Mouse (Mus musculus) lung, adult 18-20 months (tissue): ENCODE results near the gene Sorl1.

ENCODE experiments used
- DNase-seq, 2 experiments: peaks; one replicate each; pipeline ENCODE4 v3.0.0; 2022; ENCODE audit warnings: mixed read lengths in 2 of 2

Gene Sorl1

DNA sequence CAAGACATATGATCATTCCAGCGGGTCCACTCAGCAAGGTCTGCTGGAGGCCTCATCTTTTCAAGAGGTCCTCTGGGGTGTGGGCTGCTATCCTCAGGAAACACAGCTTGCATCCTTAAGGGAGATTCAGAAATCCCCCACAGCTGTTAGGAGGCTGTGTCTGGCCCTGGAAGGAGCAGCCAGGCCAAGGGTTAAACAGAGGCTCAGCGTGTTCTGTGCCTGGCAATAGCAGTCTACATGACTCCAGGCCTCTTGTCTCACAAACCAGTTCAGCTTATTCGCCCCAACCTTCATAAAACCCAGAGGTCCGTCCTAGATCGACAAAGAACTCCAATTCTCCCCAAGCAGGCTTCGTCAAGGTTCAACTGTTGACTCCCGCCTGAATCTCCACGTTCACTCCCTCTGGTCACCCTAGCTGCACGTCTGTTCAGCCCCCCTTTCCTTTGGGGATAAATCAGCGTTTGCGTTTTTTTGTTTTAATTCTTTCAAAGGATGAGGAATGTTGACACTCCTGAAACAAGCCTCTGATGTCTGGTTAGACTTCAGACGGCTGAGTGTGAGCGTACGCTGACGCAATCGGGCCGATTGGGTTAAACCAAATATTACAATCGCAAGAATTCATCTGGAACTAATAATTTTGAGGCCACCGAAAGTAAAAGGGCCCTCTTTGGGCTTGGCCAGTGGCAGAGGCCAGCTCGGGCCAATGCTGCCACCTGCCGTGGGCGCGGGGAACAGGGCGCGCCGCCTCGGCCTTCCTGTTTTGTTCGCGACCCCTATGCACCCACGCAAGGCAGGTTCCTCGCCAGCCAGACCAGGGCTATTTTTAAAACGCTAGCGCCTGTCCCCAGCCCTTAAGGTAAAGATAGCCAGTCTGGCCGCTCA lies 173.7 kb downstream of the Sorl1 start:
- peak; percentile 83 to 85 for DNase-seq

DNA sequence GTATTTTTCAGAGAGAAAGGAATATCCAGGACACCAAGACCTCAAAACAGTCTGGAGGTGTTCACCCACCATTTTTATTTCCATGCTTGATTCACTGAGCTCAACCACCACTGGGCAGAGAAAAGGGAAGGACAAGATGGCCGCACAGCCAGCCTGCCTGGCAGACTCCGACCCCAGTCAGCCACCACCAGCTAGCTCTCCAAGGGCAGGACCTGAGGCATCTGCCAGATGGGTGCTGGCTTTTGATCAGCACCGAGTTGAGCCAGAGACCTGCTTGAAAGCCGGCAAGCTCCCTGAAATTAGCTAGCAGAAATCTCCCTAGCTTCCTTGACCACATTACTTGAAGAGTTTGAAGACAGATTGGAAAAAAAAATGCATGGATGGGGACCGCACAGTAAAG lies 174.6 kb downstream of the Sorl1 start:
- DNase-seq = no peak

DNA sequence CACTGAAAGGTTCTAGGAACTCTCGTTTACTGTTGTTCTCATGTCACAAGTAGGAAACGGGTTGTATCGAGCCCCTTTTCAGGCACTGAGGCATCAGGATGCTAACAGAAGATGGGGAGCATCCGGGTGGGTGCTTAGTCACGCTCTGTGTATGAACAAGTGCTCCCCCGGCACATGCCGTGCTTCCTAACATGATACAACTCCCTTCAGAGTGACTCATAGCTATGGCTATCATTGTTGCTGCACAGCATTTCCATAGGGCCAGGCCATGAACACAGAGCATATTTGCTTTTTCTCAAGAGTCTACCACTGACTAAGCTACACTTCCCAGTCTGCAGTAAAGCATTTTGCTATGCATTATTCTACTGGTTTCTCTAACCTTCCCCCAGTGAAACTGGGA lies 179.1 kb downstream of the Sorl1 start:
- DNase-seq = no peak

DNA sequence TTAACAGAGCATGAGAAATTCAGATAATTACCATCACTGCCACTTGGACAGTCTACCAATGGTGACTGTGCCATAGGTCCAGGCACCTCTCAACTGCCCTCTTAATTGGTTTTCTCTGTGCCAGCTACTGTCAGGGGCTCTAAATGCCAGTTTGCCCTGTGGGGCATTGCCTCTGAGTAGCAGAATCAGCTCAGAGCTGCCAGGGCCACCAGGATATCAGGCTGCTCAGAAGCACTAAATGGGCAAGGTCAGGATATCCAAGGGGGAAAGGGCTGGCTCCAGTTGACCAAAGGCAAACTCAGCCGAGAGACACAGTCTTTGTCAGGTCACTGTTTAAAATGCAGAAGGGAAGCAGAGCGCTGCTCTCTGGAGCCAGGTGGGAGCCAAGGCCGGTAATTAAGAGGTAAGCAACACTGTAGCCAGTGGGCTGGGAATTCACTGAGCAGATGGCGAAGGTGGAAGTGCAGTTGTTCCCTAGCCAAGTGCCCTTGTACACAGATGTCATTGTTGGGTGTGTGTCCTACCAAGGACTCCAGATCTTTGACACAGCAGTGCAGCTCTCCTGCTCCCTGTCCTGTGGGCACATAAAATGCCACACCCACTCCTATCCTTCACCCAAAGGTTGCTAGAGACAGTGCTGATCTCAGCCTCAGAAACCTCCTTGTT lies 181.0 kb downstream of the Sorl1 start:
- no peak for DNase-seq

DNA sequence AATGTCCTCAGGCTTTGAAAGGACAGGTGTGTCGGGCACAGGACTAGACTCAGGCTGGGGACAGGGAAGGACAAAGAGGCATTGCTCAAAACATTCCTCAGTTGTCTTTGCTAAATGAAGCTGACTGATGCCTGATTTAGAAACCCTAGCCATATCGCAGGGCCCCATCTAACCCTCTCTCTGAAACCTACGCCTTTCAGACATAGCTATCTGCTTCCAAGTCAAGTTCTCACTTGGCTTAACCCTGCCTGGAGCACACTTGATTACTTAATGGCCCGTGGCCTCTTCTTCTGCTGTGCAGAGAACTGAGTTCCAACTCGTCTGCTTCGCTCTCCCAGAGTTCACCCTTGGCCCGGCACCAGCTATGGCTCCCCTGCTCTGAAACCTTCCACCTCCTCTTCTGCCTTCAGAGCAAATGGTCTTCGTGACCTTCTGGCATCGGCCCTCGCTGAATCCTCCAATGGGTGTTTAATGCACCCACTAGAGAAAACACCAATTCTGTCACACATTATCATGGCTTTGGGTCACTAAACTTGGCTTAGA lies 183.7 kb downstream of the Sorl1 start:
- no peak for DNase-seq

DNA sequence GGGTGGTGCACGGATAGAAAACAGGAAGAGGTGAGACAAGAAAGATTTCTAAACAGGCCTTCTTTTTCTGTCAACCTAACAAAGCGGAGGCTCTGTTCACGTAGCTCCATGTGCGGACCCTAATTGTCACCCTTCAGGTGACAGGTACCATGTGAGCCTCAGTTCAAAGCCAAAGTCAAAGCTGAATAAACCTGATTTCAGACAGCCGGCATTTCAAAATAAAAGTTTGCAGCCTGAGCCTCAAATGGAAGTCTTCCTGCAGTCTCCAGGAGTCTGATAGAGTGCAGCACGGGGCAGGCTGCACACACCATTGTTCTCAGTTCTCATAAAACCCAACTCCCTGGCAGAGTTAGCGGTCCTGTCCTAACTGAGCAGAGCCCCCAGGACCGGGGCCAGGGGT lies 185.6 kb downstream of the Sorl1 start:
- DNase-seq = no peak

DNA sequence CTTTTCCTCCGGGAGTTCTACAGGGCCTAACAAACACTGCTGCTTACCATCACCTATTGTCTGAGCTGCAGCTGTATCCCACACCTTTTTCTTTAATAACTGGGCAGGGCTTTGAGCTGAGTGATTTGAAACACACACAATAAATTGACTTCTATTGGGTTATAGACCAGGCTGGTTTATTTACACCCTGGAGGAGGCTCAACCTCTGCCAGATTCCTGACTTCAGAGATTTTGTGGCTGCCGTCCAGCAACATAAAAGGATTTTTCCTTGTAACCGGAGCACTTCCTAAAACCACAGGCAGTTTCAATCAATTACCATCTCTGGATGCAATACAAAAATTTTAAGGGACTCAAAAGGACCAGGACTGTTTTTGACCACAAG lies 186.1 kb downstream of the Sorl1 start:
- peak in 1 of 2 experiments; percentile 43 for DNase-seq

DNA sequence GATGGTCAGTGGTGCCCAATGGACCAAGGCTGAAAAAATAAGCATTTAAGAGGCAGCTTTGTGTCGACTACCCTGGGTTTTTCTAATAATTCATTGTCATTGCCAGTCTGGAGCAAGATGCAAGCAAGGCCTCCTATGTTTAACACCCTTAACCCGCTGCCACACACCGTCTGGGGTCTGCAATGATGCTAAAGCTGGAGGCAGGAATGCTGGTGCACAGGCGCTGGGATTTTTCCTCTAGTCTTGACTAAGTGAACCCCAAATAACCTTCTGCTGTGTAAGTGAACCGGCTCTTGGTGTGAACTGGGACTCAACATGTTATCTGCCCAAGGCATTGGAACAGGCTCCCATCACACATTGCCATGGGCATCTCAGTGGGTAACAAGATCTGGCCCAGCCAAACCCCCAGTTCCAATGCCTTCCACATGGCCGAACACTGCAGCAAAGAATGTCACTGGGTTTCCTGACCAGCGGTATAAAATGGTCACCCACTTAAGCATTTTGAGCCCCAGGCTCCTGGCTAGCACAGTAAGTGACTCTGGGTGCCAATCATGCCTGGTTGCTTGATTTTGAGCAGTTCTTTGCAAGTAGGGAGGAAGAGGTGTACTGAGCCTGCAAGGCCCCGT lies 186.6 kb downstream of the Sorl1 start:
- no peak for DNase-seq

DNA sequence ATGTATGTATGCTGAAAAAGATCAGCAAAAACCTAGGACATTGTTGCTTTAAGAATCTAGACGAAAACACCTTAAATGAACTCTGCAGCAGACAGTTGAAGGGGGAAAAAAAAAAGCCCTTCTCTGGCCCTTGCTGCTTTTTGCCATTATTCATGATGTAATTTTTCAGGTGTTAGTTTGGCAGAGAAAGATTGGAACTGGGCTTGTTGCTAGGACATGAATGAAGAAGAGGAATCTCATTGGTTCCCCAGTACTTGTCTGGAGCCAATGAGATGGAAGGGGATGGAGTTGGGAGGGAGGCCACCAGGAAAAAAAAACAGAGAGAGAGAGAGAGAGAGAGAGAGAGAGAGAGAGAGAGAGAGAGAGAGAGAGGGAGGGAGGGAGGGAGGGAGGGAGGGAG lies 187.5 kb downstream of the Sorl1 start:
- DNase-seq = no peak

DNA sequence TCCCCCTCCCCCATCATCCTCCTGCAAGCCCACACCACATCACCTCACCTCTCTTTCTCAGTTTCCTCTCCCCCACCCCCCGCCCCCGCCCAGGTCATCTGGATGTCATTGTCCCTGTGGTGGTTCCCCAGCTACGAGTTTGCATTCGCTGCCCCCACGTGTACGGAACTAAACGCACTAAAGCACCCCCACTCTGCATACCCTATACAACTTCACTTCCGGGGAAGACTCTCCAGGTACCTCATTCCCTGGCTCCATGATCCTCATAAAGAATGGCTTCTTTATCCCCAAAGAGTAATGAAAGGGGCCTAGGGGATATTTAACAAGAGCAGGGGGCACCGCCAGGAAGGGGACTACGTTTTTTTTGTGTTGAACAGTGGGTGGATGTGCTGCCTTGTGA lies 188.1 kb downstream of the Sorl1 start:
- DNase-seq = no peak

DNA sequence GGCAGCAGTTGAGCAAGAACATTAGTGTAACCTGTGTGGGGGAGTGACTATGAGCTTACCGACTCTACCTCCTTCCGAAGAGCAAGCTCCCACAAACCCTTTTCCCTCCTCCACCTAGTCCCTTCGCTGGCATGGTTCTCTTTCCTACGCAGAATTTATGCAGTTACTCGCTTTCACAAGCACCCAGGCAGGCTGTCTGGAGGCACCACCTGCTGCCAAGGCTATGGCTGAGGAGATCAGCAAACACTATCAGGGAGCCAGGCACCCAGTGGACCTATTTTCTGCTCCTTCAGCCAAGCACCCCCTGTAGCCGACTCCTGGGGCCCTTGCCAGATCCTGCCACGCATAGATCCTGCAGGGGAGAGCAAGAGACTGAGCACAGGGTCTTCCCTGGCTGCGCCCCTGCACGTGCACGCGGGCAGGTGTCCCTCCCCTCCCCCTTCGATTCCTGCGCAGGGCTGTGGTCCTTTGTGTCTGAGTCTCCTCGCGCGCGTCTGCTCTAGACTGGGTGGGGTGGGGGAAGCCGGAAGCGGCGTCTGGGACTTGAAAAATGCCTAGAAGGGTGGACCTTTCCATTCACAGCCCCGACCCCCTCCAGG lies 188.6 kb downstream of the Sorl1 start:
- peak in 1 of 2 experiments; percentile 16 for DNase-seq

DNA sequence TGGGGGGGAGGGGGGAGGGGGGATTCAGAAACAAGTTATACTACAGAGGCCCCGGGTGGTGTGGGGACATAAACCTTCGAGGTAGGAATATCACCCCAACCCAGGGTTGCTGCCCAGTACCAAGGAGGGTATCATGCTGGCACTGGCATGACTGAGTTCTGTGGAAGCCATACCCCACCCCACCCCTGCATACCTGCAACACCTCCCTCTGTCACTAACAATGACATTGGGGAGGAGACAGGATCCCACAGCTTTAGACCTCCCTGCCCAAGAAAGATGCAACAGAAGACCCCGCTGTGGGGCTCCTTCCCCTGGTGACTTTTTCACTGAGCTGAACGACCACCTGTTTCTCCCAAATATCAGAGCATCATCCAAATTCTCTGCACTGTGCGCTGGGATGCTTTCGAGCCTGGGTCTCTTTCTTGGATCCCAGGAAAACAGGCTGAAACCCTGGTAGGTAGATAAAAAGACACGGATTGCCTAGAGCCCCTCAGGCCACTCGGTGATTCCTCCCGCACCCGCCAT lies 189.2 kb downstream of the Sorl1 start:
- no peak for DNase-seq

DNA sequence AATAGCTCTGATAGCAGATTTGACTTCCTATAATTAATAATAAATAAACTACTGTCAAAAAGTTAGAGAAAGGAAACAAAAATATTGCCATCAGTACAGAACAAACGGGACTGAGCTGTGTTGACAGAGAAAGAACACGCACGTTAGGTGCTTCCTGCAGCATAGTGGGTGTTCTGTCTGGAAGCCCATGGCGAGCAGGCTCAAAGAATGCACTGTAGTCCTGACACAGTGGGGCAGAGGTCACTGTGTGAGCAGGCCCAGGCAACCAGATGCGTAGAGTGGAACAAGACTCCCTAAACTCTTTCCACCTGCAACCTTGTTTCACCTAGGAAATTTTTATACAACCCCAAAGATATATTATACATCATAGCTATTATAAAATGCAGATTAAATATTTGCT lies 194.1 kb downstream of the Sorl1 start:
- DNase-seq = no peak

DNA sequence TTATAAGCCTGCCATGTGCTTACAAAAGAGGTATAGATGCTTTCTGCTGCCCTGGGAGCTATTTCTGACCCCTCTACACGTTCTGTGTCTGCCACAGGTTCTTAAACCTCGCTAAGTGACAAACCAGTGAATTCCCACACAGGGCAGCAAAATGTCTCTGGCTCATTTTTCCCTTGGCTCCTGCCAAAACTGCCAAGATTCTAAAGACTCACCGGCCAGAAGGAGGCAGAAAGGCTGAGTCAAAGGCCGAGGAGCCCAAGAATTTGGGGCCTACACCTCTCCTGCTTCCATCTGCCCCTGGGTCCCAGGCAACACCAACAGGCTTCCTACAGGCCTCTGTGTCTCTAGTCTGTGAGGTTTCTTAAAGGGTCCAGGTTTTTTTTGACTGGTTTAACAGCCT lies 198.4 kb downstream of the Sorl1 start:
- DNase-seq = no peak

DNA sequence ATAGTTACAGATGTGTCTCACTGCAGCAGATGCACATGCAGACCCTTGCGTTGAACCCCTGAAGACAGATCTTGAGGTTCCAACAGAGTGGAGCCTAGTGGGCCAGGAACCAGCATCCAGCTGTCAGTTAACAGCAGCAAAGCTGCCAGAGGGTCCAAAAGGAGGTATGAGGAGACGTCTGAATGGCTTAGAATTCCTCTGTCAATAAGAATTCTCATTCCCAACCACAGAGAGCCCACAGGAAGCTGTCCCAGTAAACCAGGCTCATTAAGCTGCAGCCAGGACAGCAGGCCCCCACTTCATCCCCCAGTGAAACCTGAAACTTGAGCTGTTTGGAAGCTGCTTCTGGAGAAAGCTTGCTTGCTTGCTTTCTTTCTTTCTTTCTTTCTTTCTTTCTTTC lies 200.0 kb downstream of the Sorl1 start:
- no peak for DNase-seq

DNA sequence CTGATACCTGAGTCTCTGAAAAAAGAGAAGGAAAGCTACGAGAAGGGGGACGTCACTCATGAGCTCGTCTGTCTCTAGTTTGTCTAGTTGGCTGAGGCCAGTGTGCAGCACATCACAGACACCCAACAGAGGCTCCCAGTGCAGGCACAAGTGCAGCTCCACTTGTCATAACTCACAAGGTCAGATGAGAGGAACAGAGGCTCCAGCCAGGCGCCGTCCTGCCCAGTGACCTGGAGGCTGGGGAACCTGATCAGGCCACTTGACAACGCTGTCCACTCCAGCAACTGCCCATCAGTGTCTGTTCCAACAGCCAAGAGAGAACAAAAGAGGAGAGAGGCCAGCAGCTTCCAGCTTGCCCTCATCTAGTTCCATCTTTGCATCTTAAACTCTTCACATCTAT lies 201.7 kb downstream of the Sorl1 start:
- no peak for DNase-seq

DNA sequence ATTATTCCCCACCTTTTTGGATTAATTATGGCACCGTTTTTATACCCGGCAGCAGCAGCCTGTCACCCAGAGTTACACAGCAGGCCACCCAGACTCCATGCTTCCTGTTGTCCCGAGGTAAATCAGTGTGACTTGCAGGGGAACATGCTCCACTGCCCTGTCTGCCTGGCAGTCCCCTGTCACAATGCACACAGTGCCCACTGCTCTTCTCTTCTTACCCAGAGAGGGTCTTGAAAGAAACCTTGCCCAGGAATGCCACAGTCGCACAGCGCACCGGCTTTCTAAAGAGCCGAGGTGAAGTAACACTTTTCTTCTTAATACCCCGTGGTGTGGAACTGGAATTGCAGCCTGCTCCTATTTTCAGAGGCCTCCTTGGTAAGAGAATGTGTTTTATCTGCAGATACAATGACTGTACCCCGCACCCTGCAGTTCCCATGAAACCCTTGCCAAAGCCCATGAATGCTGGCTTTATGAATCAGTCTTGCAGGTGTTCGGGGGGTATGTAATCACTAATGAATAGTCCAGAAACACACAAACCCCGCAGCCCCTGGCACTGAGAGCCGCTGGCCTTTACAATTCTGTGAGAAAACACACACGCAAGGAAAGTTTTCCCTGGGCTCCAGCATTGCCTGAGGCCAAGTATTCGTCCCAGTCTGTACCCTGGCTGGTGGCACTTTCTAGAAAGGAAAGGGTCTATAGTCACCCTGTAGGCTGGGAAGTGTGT lies 205.3 kb downstream of the Sorl1 start:
- no peak for DNase-seq

DNA sequence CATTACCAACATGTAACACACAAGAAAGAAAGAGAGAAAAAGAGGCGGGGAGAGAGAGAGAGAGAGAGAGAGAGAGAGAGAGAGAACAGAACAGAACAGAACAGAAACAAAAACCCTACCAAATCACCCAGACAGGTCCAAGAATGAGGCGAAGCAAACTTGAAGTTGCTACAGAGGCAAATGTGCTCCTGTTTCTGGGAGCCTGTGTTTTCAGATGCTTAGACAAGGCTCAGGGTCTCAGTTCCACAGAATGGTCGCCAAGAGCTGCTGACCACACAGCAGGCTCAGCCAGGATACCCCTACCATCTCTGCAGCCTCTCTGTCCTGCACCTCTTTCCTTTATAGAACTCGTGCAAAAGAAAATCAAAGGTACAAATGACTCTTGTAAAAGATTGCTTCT lies 205.9 kb downstream of the Sorl1 start:
- DNase-seq = no peak

DNA sequence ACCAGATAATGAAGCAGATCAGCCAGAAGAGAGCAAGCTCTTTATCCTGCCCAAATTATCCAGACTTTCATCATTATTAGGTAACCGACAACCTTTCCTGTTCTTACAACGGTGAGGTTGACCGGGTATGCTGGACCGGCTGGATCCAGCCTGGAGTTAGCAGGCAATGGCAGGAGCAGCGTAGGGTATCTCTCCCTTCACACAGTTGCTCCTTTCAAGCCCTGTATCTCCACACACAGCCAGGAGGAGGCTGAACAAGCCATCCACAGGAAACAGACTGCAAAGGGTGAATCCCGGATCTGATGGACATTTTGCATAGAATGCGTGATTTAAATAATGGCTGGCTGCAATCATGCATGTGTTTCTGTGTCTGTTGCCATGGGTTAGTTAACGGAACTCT lies 208.5 kb downstream of the Sorl1 start:
- no peak for DNase-seq
